Mouse (Mus musculus): Measurements from ENCODE around the gene Ppp1r12a.
A peak's percentile ranks its signal among the peaks of the same experiment; 100 is the strongest.

Gene Ppp1r12a

GRCm38 (mm10) chr10:108294766-108295165, 132.8 kb downstream of the Ppp1r12a start:
- no peak for DNase-seq

- no peak for DNase-seq
Observed at GRCm38 (mm10) chr10:108296446-108296845, 134.5 kb downstream of the Ppp1r12a start.

- DNase-seq = no peak
Observed at GRCm38 (mm10) chr10:108298261-108298660, 136.3 kb downstream of the Ppp1r12a start.

GRCm38 (mm10) chr10:108298841-108299545, 137.0 kb downstream of the Ppp1r12a start:
- DNase-seq = no peak

GRCm38 (mm10) chr10:108299828-108300227, 137.8 kb downstream of the Ppp1r12a start:
- DNase-seq = no peak

GRCm38 (mm10) chr10:108300843-108301242, 138.8 kb downstream of the Ppp1r12a start:
- DNase-seq = peak; percentile 71

- DNase-seq = no peak
Observed at GRCm38 (mm10) chr10:108307772-108308171, 145.8 kb downstream of the Ppp1r12a start.

- DNase-seq = no peak
Observed at GRCm38 (mm10) chr10:108310195-108310594, 148.2 kb downstream of the Ppp1r12a start.

- DNase-seq = no peak
Observed at GRCm38 (mm10) chr10:108311396-108311795, 149.4 kb downstream of the Ppp1r12a start.

GRCm38 (mm10) chr10:108313845-108314244, 151.9 kb downstream of the Ppp1r12a start:
- DNase-seq = no peak

- DNase-seq = no peak
Observed at GRCm38 (mm10) chr10:108314396-108314795, 152.4 kb downstream of the Ppp1r12a start.

GRCm38 (mm10) chr10:108315236-108315635, 153.2 kb downstream of the Ppp1r12a start:
- DNase-seq = no peak

GRCm38 (mm10) chr10:108328356-108328755, 166.4 kb downstream of the Ppp1r12a start:
- no peak for DNase-seq

GRCm38 (mm10) chr10:108328983-108329382, 167.0 kb downstream of the Ppp1r12a start:
- no peak for DNase-seq

GRCm38 (mm10) chr10:108329771-108330170, 167.8 kb downstream of the Ppp1r12a start:
- DNase-seq = no peak

- no peak for DNase-seq
Observed at GRCm38 (mm10) chr10:108330964-108331363, 169.0 kb downstream of the Ppp1r12a start.

- peak; percentile 28 for DNase-seq
Observed at GRCm38 (mm10) chr10:108331784-108332561, 170.0 kb downstream of the Ppp1r12a start, which contains the start of gene Pawr. Pawr (plus strand) TSS chr10:108332121.

- peak; percentile 11 for DNase-seq
Observed at GRCm38 (mm10) chr10:108332571-108333541, 170.9 kb downstream of the Ppp1r12a start.

- no peak for DNase-seq
Observed at GRCm38 (mm10) chr10:108333642-108334041, 171.6 kb downstream of the Ppp1r12a start.
